Mouse (Mus musculus) inflammation-experienced regulatory T-cells (primary cell): Measurements from ENCODE around the gene Recql. TPM values are rescaled to one million over a fixed set of nuclear protein-coding genes. Genes with fewer than 3 reads are reported as not detected.

Source experiments
- polyA plus RNA-seq, 2 experiments: library from polyadenylated mRNA; unstranded; fragments of 100-300 nt; shearing (Covaris generic); gene quantifications; one replicate each; pipeline ENCODE4 v1.2.1; 2017

Recql gene
- 10 to 100 TPM; 44.4 to 59.4 TPM for polyA plus RNA-seq

GRCm38 (mm10) chr6:142387011-142387754 lies at the start of gene Recql, which contains the start of gene Golt1b:
Gene Recql (minus strand): TSS chr6:142387087.
Gene Golt1b (plus strand): TSS chr6:142387221.

DNA sequence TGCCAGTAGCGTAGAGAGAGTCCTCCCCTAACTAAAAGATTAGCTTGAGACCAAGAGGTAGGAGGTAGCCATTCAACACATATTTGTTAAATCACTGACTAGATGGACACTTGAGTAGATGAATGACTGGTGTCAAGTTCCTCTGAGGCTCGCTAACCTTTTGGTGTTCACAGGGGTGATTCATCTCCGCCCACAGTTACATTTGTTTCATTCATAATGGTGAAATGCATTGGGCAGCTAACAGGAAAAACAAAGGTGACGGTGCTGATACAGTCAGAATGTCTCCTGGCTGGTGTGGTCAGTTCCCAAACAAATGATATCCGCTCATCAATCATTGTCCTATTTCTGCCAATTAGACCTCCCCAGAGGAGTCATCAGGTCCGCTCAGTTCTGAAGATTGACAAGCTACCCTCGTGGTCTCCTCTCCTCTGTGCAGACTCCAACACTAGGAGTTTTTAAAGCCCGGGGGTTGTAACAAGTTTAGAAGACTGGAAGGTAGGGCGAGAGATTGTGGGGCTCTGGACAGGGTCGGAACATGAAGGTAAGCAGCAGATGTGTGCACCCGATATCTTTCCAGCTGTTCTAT lies 26.1 kb upstream of the Recql start, which contains the start of gene Spx:
Spx (plus strand) TSS at position 536 of the 586 bp plus-strand sequence.

DNA sequence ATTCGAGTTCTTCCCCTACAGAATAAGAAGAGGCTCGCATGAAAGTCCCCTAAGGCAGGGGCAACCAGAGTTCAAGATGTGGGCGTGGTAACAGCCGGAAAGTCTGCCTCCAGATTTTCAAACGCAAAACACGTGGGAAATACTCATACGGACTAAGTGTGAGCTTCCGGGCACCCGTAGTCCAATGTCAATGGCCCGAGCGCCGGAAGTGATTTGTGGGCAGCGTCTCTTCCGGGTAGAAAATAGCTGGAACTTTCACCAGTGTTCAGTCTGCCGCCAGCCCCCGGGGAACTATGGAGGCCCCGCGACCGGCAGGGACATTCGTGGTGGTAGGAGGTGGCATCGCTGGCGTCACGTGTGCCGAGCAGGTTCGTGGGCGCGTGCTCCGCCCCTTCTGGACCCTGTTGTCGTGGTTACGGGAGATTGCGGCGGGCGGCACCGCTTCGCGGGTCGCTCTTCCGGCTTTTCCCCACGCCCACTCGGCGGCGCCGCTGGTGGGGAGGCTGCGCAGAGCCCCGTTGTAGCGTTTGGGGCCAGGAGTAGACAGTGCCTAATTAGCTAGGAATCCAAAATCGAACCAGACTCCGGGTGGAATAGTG lies 41.3 kb downstream of the Recql start, which contains the start of gene Pyroxd1:
Pyroxd1 (plus strand) TSS at position 215 of the 599 bp plus-strand sequence.

DNA sequence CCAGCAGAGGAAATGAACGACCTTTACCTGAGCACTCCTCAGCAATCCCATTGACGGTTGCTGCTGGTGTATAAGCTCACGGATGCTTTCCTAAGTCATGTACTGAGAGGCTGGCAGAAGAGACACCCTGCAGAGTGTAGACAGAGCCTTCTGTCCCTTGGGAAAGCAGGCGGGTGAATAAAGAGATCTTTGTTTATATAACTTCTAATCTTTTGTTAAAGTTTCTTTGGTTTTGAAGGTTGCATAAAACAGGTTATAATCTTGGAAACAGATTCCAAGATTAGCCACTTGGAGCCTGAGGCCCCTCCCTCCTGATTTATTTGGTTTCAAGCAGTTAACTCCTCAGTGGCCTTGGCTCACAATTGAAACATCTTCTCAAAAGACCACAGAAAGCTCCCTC lies 64.0 kb downstream of the Recql start, which contains the start of gene Slco1a5:
Slco1a5 (minus strand) TSS at position 101 of the 400 bp plus-strand sequence.

Other genes starting within 250 kb of the Recql start
- gene Slco1a6, start 178.6 kb downstream of the Recql start, polyA plus RNA-seq: 1 to 10 TPM in 1 of 2 experiments, under 1 TPM in 1; 0.43 to 1.5 TPM
- gene Iapp, start 88.7 kb downstream of the Recql start, polyA plus RNA-seq: under 1 TPM in 1 of 2 experiments, not detected in 1; 0.61 TPM
- not detected for gene Slco1a5, start 64.1 kb downstream of the Recql start, polyA plus RNA-seq
- gene Pyroxd1, start 41.4 kb downstream of the Recql start, polyA plus RNA-seq: 10 to 100 TPM; 20.9 to 22.7 TPM
- gene Golt1b, start 134 bp upstream of the Recql start, polyA plus RNA-seq: 10 to 100 TPM; 17.1 to 22.8 TPM
- gene Spx, start 26.4 kb upstream of the Recql start, polyA plus RNA-seq: 1 to 10 TPM in 1 of 2 experiments, not detected in 1; 1.1 TPM
- gene Gys2, start 86.0 kb upstream of the Recql start, polyA plus RNA-seq: under 1 TPM in 1 of 2 experiments, not detected in 1; 0.34 TPM
- gene Ldhb, start 120.9 kb upstream of the Recql start, polyA plus RNA-seq: 100 to 1,000 TPM; 104 to 108 TPM
- 1 to 10 TPM in 1 of 2 experiments, under 1 TPM in 1; 0.11 to 1.4 TPM for gene Kcnj8, start 184.5 kb upstream of the Recql start, polyA plus RNA-seq